Mouse (Mus musculus) stomach, postnatal 0 days (tissue): ENCODE measurements at regions not wholly inside any gene's neighbourhood (a gene's known extent, or its start where the extent isn't known, plus 50 kb on each side); places are given as distances from the start of the nearest gene placed in this dataset.

ENCODE experiments used
- ATAC-seq: fragments of 200-750 bp; cut with Nextera tagmentation; 2 replicates; pipeline ENCODE4 v1.8.0; 2017; ENCODE audit not compliant: low FRiP score, low TSS enrichment
- DNase-seq: peaks from one replicate; pipeline ENCODE4 v3.0.0-alpha.2; 2016; ENCODE audit warnings: low spot score
- H3K27ac ChIP-seq: fragments of 300-500 bp; sonication (generic); replicated peaks from 2 replicates; pipeline ENCODE4 v1.5.1; 2014; ENCODE audit warnings: mild to moderate bottlenecking, control low read depth
- H3K27me3 ChIP-seq: fragments of 300-500 bp; sonication (generic); 2 replicates; pipeline ENCODE4 v1.6.1; 2014; ENCODE audit warnings: low read length; ENCODE audit not compliant: control insufficient read depth, insufficient read depth
- H3K36me3 ChIP-seq: fragments of 300-500 bp; sonication (generic); 2 replicates; pipeline ENCODE4 v1.6.1; 2014; ENCODE audit warnings: low read length, mixed read lengths; ENCODE audit not compliant: control insufficient read depth, insufficient read depth
- H3K4me1 ChIP-seq: fragments of 300-500 bp; sonication (generic); replicated peaks from 2 replicates; pipeline ENCODE4 v1.6.1; 2014; ENCODE audit warnings: antibody characterized with exemption; ENCODE audit not compliant: control insufficient read depth, insufficient read depth
- H3K4me2 ChIP-seq: fragments of 300-500 bp; sonication (generic); replicated peaks from 2 replicates; pipeline ENCODE4 v1.6.1; 2014; ENCODE audit warnings: low read depth, mild to moderate bottlenecking, control low read depth, moderate library complexity
- H3K4me3 ChIP-seq: fragments of 300-500 bp; sonication (generic); 2 replicates; pipeline ENCODE4 v1.5.1; 2014; ENCODE audit warnings: low read depth, low read length, control low read depth
- H3K9ac ChIP-seq: fragments of 300-500 bp; sonication (generic); 2 replicates; pipeline ENCODE4 v1.6.1; 2014; ENCODE audit warnings: mild to moderate bottlenecking, low read length, control low read depth, mixed read lengths
- H3K9me3 ChIP-seq: fragments of 300-500 bp; sonication (generic); 2 replicates; pipeline ENCODE4 v1.6.1; 2016; ENCODE audit warnings: low read length; ENCODE audit not compliant: control insufficient read depth
- CTCF ChIP-seq: IDR thresholded peaks from 2 replicates; pipeline ENCODE4 v1.5.1; 2016; ENCODE audit warnings: antibody characterized with exemption, low read depth, mild to moderate bottlenecking, moderate library complexity
- EP300 ChIP-seq: optimal IDR thresholded peaks from 2 replicates; pipeline ENCODE3; 2016; ENCODE audit warnings: antibody characterized with exemption
- WGBS: fragments of 180-500 bp; shearing (Covaris S2); extraction: QIAGEN DNeasy Blood & Tissue Kit; methylation state at CpG from one replicate; pipeline ENCODE4 v1.1.7; 2014; 5-methylcytosine and 5-hydroxymethylcytosine counted together

GRCm38 (mm10) chr11:63211501-63211900 lies 82.7 kb downstream of the Pmp22 start:
- no peak overlapping the region for H3K27ac ChIP-seq
- H3K9me3 ChIP-seq: no peaks in the 10 kb centered on the region
- DNase-seq (no peak), ATAC-seq (no peak)
- no peaks in the 10 kb centered on the region for H3K4me1 ChIP-seq
- H3K9ac ChIP-seq: no peak overlapping the region
- no peak overlapping the region for H3K4me2 ChIP-seq
- TF ChIP-seq CTCF (no peak), EP300 (no peak)
- no peaks in the 10 kb centered on the region for H3K36me3 ChIP-seq
- no peak overlapping the region for H3K4me3 ChIP-seq
- 68% methylated on average over 4 of the region's 4 CpGs for WGBS
- H3K27me3 ChIP-seq: no peaks in the 10 kb centered on the region

- Histone ChIP-seq H3K9me3 (no peaks in the 10 kb centered on the region), H3K4me2 (no peak overlapping the region), H3K36me3 (no peaks in the 10 kb centered on the region), H3K4me1 (no peaks in the 10 kb centered on the region), H3K9ac (no peak overlapping the region), H3K27ac (no peak overlapping the region), H3K27me3 (no peaks in the 10 kb centered on the region), H3K4me3 (no peak overlapping the region)
- DNase-seq: peak; percentile 84
- 9% methylated on average over 6 of the region's 6 CpGs for WGBS
- TF ChIP-seq EP300 (no peak), CTCF (peak; percentile 97)
- no peak for ATAC-seq
Observed at GRCm38 (mm10) chr11:63213043-63213442, 84.3 kb downstream of the Pmp22 start.

DNA sequence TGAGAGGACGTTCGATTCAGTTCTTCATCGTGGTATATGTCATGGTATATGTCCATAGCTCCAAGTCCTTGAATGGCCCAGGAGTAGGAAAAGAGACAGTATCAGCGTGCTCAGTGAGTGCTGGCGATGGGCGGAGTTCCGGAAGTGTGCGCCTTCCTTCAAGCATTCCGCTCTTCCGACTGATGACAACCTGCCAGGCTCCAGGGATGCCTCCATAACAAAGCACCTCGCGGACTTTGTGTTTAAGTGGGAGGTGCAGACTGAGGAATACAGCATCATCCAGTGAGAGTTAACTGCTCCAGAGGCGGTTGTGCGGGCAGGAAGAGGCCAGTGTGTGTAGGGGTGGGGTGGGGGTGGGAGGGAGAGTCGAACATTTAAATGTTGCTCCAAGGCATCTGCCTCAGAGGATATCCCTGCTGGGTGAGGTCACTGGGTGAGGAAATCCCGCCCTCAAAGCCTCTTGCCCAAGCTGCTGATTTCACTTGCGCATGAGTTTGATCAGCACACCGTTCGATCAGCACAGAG lies 85.2 kb downstream of the Pmp22 start:
- WGBS: 68% methylated on average over 19 of the region's 19 CpGs
- DNase-seq: no peak
- H3K9me3 ChIP-seq: no peaks in the 10 kb centered on the region
- no peak for ATAC-seq
- H3K4me1 ChIP-seq: no peaks in the 10 kb centered on the region
- no peak overlapping the region for H3K27ac ChIP-seq
- H3K9ac ChIP-seq: no peak overlapping the region
- H3K36me3 ChIP-seq: no peaks in the 10 kb centered on the region
- H3K4me2 ChIP-seq: no peak overlapping the region
- H3K4me3 ChIP-seq: no peak overlapping the region
- no peak for TF ChIP-seq CTCF
- no peaks in the 10 kb centered on the region for H3K27me3 ChIP-seq

- ATAC-seq (no peak), DNase-seq (no peak)
- H3K4me2 ChIP-seq: no peak overlapping the region
Observed at GRCm38 (mm10) chr11:63215993-63216392, 87.2 kb downstream of the Pmp22 start.

GRCm38 (mm10) chr11:63217049-63217448 lies 88.3 kb downstream of the Pmp22 start:
- H3K9ac ChIP-seq: no peak overlapping the region
- H3K4me3 ChIP-seq: no peak overlapping the region
- no peak overlapping the region for H3K27ac ChIP-seq
- DNase-seq (no peak), ATAC-seq (no peak)
- H3K4me2 ChIP-seq: no peak overlapping the region
- no peaks in the 10 kb centered on the region for H3K4me1 ChIP-seq
- H3K9me3 ChIP-seq: no peaks in the 10 kb centered on the region
- TF ChIP-seq CTCF: peak; percentile 37
- no peak for TF ChIP-seq EP300
- H3K36me3 ChIP-seq: no peaks in the 10 kb centered on the region
- 64% methylated on average over 3 of the region's 3 CpGs for WGBS
- no peaks in the 10 kb centered on the region for H3K27me3 ChIP-seq

More at GRCm38 (mm10) chr11:63215993-63216392, 87.2 kb downstream of the Pmp22 start:
- no peaks in the 10 kb centered on the region for H3K36me3 ChIP-seq
- no peaks in the 10 kb centered on the region for H3K27me3 ChIP-seq
- WGBS: 63% methylated on average over 2 of the region's 2 CpGs
- H3K9me3 ChIP-seq: no peaks in the 10 kb centered on the region
- H3K27ac ChIP-seq: no peak overlapping the region
- TF ChIP-seq EP300 (no peak), CTCF (peak; percentile 53)
- no peak overlapping the region for H3K9ac ChIP-seq
- H3K4me1 ChIP-seq: no peaks in the 10 kb centered on the region
- no peak overlapping the region for H3K4me3 ChIP-seq

DNA sequence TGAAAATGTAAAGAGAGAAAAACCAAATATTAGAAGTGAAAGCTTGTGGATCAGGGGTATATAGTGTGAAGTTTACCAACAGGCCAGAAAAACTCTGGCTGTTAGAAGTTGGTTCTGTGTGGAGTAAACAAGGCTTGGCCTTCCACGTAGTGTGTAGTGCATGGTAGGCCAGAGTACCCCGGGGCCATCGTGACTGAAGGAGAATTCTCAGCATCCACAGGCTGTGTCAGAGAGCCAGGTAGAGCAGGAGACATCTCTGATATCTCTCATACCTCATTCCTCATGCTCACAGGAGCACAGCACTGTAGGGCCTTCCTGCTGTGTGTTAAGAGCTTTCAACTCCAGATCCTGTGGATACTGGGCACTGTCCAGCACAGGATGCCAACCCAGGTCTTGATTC lies 97.7 kb downstream of the Pmp22 start:
- ATAC-seq (no peak), DNase-seq (no peak)
- Histone ChIP-seq H3K27me3 (no peaks in the 10 kb centered on the region), H3K27ac (no peak overlapping the region), H3K4me2 (no peak overlapping the region), H3K9me3 (no peaks in the 10 kb centered on the region), H3K36me3 (no peaks in the 10 kb centered on the region), H3K4me1 (no peaks in the 10 kb centered on the region), H3K4me3 (no peak overlapping the region), H3K9ac (no peak overlapping the region)
- WGBS: 96% methylated on average over 3 of the region's 3 CpGs
- no peak for TF ChIP-seq EP300
- no peak for TF ChIP-seq CTCF
